Mouse (Mus musculus) megakaryocyte, embryonic 14.5 days (primary cell): ENCODE data around the gene Rbfox2.

Experiments
- FLI1 ChIP-seq: IDR thresholded peaks from 2 replicates; pipeline ENCODE4 v1.6.1; 2012; ENCODE audit warnings: low read length, inconsistent platforms, mixed read lengths
- GATA1 ChIP-seq: IDR thresholded peaks from 3 replicates; pipeline ENCODE4 v1.6.1; 2012; ENCODE audit warnings: mixed read lengths, low read length, inconsistent platforms, borderline replicate concordance

DNA sequence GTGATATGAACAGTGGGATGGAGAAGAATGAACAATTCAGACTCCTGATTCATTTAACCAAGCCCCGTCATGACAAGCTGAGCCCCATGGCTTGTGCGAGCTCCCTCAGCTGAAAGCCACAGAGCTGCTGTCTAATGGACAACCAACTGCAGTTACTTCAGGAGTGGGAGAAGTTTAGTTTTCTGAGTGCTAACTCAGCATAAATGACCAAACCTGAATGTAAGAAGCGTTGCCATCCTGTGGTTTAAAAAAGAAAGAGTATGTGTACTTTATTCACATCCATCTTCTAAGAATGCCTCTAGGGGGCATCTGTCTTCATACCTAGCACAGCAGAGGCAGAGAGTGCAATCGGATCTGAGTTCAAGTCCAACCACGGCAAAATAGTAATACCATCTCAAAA, 35.5 kb downstream of the Rbfox2 start:
- TF ChIP-seq GATA1 = no peak
- no peak for TF ChIP-seq FLI1
